Mouse (Mus musculus) MEL (cell line): ENCODE measurements around the gene Klf13. TPM values are rescaled to one million over a fixed set of nuclear protein-coding genes. Genes with fewer than 3 reads are reported as not detected.

Experiments
- DNase-seq: peaks from one replicate; pipeline ENCODE4 v3.0.0; 2011; ENCODE audit warnings: low read depth, low spot score
- H3K27ac ChIP-seq: 2 replicates; pipeline ENCODE4 v1.5.1; 2012; ENCODE audit warnings: low read depth, mild to moderate bottlenecking, control low read depth, low read length, moderate library complexity; ENCODE audit not compliant: control insufficient read depth
- H3K27me3 ChIP-seq, 2 experiments: fragments of 150-350 bp in 1 of 2; sonication (generic) in 1 of 2; 2 replicates each; pipeline ENCODE4 v1.6.1; 2012; ENCODE audit warnings: low read length in 2 of 2, mild to moderate bottlenecking in 2 of 2, improper control_type of control experiment in 1 of 2, moderate library complexity in 1 of 2; ENCODE audit not compliant: insufficient read depth in 2 of 2, control insufficient read depth in 1 of 2
- H3K36me3 ChIP-seq, 2 experiments: 2 replicates each; pipeline ENCODE4 v1.6.1; 2012 to 2014; ENCODE audit warnings: low read length in 2 of 2, improper control_type of control experiment in 1 of 2, inconsistent platforms in 1 of 2, mild to moderate bottlenecking in 1 of 2; ENCODE audit not compliant: insufficient read depth in 2 of 2, control insufficient read depth in 1 of 2
- H3K4me1 ChIP-seq, 2 experiments: fragments of 150-350 bp in 1 of 2; sonication (generic) in 1 of 2; 2 replicates each; pipeline ENCODE4 v1.6.1; 2012; ENCODE audit warnings: low read length in 2 of 2, improper control_type of control experiment in 1 of 2, mild to moderate bottlenecking in 1 of 2; ENCODE audit not compliant: insufficient read depth in 2 of 2, control insufficient read depth in 1 of 2
- H3K4me3 ChIP-seq, 2 experiments: fragments of 150-350 bp in 1 of 2; sonication (generic) in 1 of 2; 2 replicates each; pipeline ENCODE4 v1.5.1; 2012; ENCODE audit warnings: low read depth in 2 of 2, low read length in 2 of 2, mild to moderate bottlenecking in 2 of 2, moderate library complexity in 2 of 2, control low read depth in 1 of 2, improper control_type of control experiment in 1 of 2; ENCODE audit not compliant: control insufficient read depth in 1 of 2, insufficient read depth in 1 of 2
- H3K79me2 ChIP-seq: 2 replicates; pipeline ENCODE4 v1.6.1; 2012; ENCODE audit warnings: mild to moderate bottlenecking, low read length, moderate library complexity; ENCODE audit not compliant: control insufficient read depth, poor library complexity, insufficient read depth
- H3K9ac ChIP-seq: 2 replicates; pipeline ENCODE4 v1.6.1; 2012; ENCODE audit warnings: low read depth, mild to moderate bottlenecking, control low read depth, low read length, moderate library complexity; ENCODE audit not compliant: control insufficient read depth, poor library complexity, severe bottlenecking
- H3K9me3 ChIP-seq: fragments of 150-350 bp; sonication (generic); replicated peaks from 2 replicates; pipeline ENCODE4 v1.6.1; 2012; ENCODE audit warnings: mild to moderate bottlenecking, low read length, improper control_type of control experiment, moderate library complexity; ENCODE audit not compliant: insufficient read depth
- BHLHE40 ChIP-seq: IDR thresholded peaks from 2 replicates; pipeline ENCODE4 v1.6.1; 2012; ENCODE audit warnings: low read depth, mild to moderate bottlenecking, inconsistent platforms, low read length, improper control_type of control experiment, borderline replicate concordance
- CHD1 ChIP-seq: IDR thresholded peaks from 2 replicates; pipeline ENCODE4 v1.6.1; 2012; ENCODE audit warnings: low read depth, mild to moderate bottlenecking, inconsistent platforms, low read length, improper control_type of control experiment
- CHD2 ChIP-seq: IDR thresholded peaks from 2 replicates; pipeline ENCODE4 v1.6.1; 2011; ENCODE audit warnings: low read length, improper control_type of control experiment
- ELF1 ChIP-seq: IDR thresholded peaks from 2 replicates; pipeline ENCODE4 v1.6.1; 2014; ENCODE audit warnings: low read depth, mild to moderate bottlenecking, inconsistent platforms, low read length, improper control_type of control experiment, moderate library complexity
- EP300 ChIP-seq, 2 experiments: IDR thresholded peaks; 2 replicates each; pipeline ENCODE4 v1.6.1; 2011; ENCODE audit warnings: improper control_type of control experiment in 2 of 2, low read length in 2 of 2, low read depth in 1 of 2, mild to moderate bottlenecking in 1 of 2
- ETS1 ChIP-seq: IDR thresholded peaks from 2 replicates; pipeline ENCODE4 v1.6.1; 2012; ENCODE audit warnings: low read depth, mild to moderate bottlenecking, inconsistent platforms, low read length, improper control_type of control experiment, moderate library complexity
- GABPA ChIP-seq: IDR thresholded peaks from 2 replicates; pipeline ENCODE4 v1.6.1; 2012; ENCODE audit warnings: low read depth, mild to moderate bottlenecking, inconsistent platforms, low read length, improper control_type of control experiment, moderate library complexity
- GATA1 ChIP-seq: IDR thresholded peaks from 2 replicates; pipeline ENCODE4 v1.6.1; 2011; ENCODE audit warnings: low read depth, low read length, improper control_type of control experiment
- HCFC1 ChIP-seq: IDR thresholded peaks from 2 replicates; pipeline ENCODE4 v1.6.1; 2012; ENCODE audit warnings: low read depth, mild to moderate bottlenecking, inconsistent platforms, low read length, improper control_type of control experiment, moderate library complexity
- JUND ChIP-seq: IDR thresholded peaks from 2 replicates; pipeline ENCODE4 v1.6.1; 2011; ENCODE audit warnings: low read depth, mild to moderate bottlenecking, improper control_type of control experiment, low read length
- KAT2A ChIP-seq: conservative IDR thresholded peaks from 2 replicates; pipeline ENCODE4 v1.6.1; 2012; ENCODE audit warnings: low read depth, low read length, improper control_type of control experiment, inconsistent platforms
- MAFK ChIP-seq: IDR thresholded peaks from 2 replicates; pipeline ENCODE4 v1.6.1; 2011; ENCODE audit warnings: low read depth, mild to moderate bottlenecking, low read length, improper control_type of control experiment, borderline replicate concordance
- MAX ChIP-seq: IDR thresholded peaks from 2 replicates; pipeline ENCODE4 v1.6.1; 2011; ENCODE audit warnings: low read length, improper control_type of control experiment
- MAZ ChIP-seq: IDR thresholded peaks from 2 replicates; pipeline ENCODE4 v1.6.1; 2012; ENCODE audit warnings: low read depth, mild to moderate bottlenecking, inconsistent platforms, low read length, improper control_type of control experiment
- MEF2A ChIP-seq: IDR thresholded peaks from 2 replicates; pipeline ENCODE4 v1.6.1; 2014; ENCODE audit warnings: low read depth, mild to moderate bottlenecking, inconsistent platforms, low read length, improper control_type of control experiment; ENCODE audit not compliant: poor library complexity, insufficient replicate concordance, severe bottlenecking; ENCODE audit errors: extremely low read depth
- MXI1 ChIP-seq: IDR thresholded peaks from 2 replicates; pipeline ENCODE4 v1.6.1; 2011; ENCODE audit warnings: mild to moderate bottlenecking, low read depth, low read length, improper control_type of control experiment
- MYB ChIP-seq: IDR thresholded peaks from 2 replicates; pipeline ENCODE4 v1.6.1; 2011; ENCODE audit warnings: mild to moderate bottlenecking, low read depth, low read length, improper control_type of control experiment
- MYC ChIP-seq: IDR thresholded peaks from 2 replicates; pipeline ENCODE4 v1.6.1; 2011; ENCODE audit warnings: low read depth, mild to moderate bottlenecking, low read length, improper control_type of control experiment, moderate library complexity
- NELFE ChIP-seq: IDR thresholded peaks from 2 replicates; pipeline ENCODE4 v1.6.1; 2011; ENCODE audit warnings: low read depth, low read length, improper control_type of control experiment
- NRF1 ChIP-seq: IDR thresholded peaks from 2 replicates; pipeline ENCODE4 v1.6.1; 2014; ENCODE audit warnings: low read depth, mild to moderate bottlenecking, inconsistent platforms, low read length, improper control_type of control experiment, moderate library complexity; ENCODE audit not compliant: poor library complexity, insufficient read depth, severe bottlenecking
- POLR2A ChIP-seq, 2 experiments: IDR thresholded peaks; 2 replicates each; pipeline ENCODE4 v1.6.1; 2011 to 2012; ENCODE audit warnings: low read length in 2 of 2, mild to moderate bottlenecking in 2 of 2, control low read depth in 1 of 2, improper control_type of control experiment in 1 of 2, low read depth in 1 of 2, moderate library complexity in 1 of 2; ENCODE audit not compliant: control insufficient read depth in 1 of 2, insufficient read depth in 1 of 2, poor library complexity in 1 of 2
- POLR2AphosphoS2 ChIP-seq: IDR thresholded peaks from 2 replicates; pipeline ENCODE4 v1.6.1; 2011; ENCODE audit warnings: low read length, improper control_type of control experiment
- POLR2AphosphoS5 ChIP-seq: IDR thresholded peaks from 2 replicates; pipeline ENCODE4 v1.6.1; 2012; ENCODE audit warnings: low read depth, borderline replicate concordance, mild to moderate bottlenecking, inconsistent platforms, low read length, moderate library complexity, mixed read lengths
- RAD21 ChIP-seq: IDR thresholded peaks from 2 replicates; pipeline ENCODE4 v1.6.1; 2011; ENCODE audit warnings: mild to moderate bottlenecking, low read depth, low read length, improper control_type of control experiment
- RCOR1 ChIP-seq: IDR thresholded peaks from 2 replicates; pipeline ENCODE4 v1.6.1; 2012; ENCODE audit warnings: low read depth, mild to moderate bottlenecking, inconsistent platforms, low read length, improper control_type of control experiment
- SIN3A ChIP-seq: IDR thresholded peaks from 2 replicates; pipeline ENCODE4 v1.6.1; 2012; ENCODE audit warnings: low read length, improper control_type of control experiment, inconsistent platforms
- SMC3 ChIP-seq: IDR thresholded peaks from 2 replicates; pipeline ENCODE4 v1.6.1; 2011; ENCODE audit warnings: low read depth, low read length, improper control_type of control experiment
- TAL1 ChIP-seq: IDR thresholded peaks from 2 replicates; pipeline ENCODE4 v1.6.1; 2012; ENCODE audit warnings: mild to moderate bottlenecking, inconsistent platforms, low read length, moderate library complexity, mixed read lengths
- TBP ChIP-seq: IDR thresholded peaks from 2 replicates; pipeline ENCODE4 v1.8.0; 2011; ENCODE audit warnings: low read depth, low read length, improper control_type of control experiment
- TCF12 ChIP-seq: IDR thresholded peaks from 2 replicates; pipeline ENCODE4 v1.6.1; 2014; ENCODE audit warnings: low read depth, mild to moderate bottlenecking, inconsistent platforms, low read length, improper control_type of control experiment, moderate library complexity
- UBTF ChIP-seq: IDR thresholded peaks from 2 replicates; pipeline ENCODE4 v1.6.1; 2012; ENCODE audit warnings: low read depth, mild to moderate bottlenecking, inconsistent platforms, low read length, improper control_type of control experiment, moderate library complexity, borderline replicate concordance; ENCODE audit not compliant: insufficient read depth
- USF1 ChIP-seq: IDR thresholded peaks from 2 replicates; pipeline ENCODE4 v1.6.1; 2014; ENCODE audit warnings: low read depth, mild to moderate bottlenecking, inconsistent platforms, low read length, improper control_type of control experiment, moderate library complexity
- USF2 ChIP-seq, 2 experiments: IDR thresholded peaks; 2 replicates each; pipeline ENCODE4 v1.6.1; 2011 to 2012; ENCODE audit warnings: improper control_type of control experiment in 2 of 2, low read length in 2 of 2, borderline replicate concordance in 1 of 2, inconsistent platforms in 1 of 2, low read depth in 1 of 2, mild to moderate bottlenecking in 1 of 2; ENCODE audit not compliant: insufficient read depth in 1 of 2
- ZC3H11A ChIP-seq: IDR thresholded peaks from 2 replicates; pipeline ENCODE4 v1.6.1; 2012; ENCODE audit warnings: low read depth, mild to moderate bottlenecking, inconsistent platforms, low read length, improper control_type of control experiment
- ZKSCAN1 ChIP-seq: IDR thresholded peaks from 2 replicates; pipeline ENCODE4 v1.6.1; 2012; ENCODE audit warnings: low read depth, mild to moderate bottlenecking, inconsistent platforms, low read length, improper control_type of control experiment, moderate library complexity
- ZNF384 ChIP-seq: IDR thresholded peaks from 2 replicates; pipeline ENCODE4 v1.6.1; 2012; ENCODE audit warnings: low read depth, mild to moderate bottlenecking, inconsistent platforms, low read length, improper control_type of control experiment
- polyA plus RNA-seq, 2 experiments: library from polyadenylated mRNA; stranded (reverse) in 1 of 2; unstranded in 1 of 2; fragments of >175 nt in 1 of 2; fragments of >200 nt in 1 of 2; gene quantifications; 2 replicates each; pipeline versions ENCODE4 v1.2.1 to v1.2.4; 2012; ENCODE audit warnings: low replicate concordance in 2 of 2, low read depth in 1 of 2; ENCODE audit not compliant: insufficient read length in 2 of 2, insufficient read depth in 1 of 2, missing spikeins in 1 of 2
- total RNA-seq: library from RNA; depleted of rRNA; stranded (reverse); fragments of 300-350 nt; gene quantifications from 2 replicates; pipeline ENCODE4 v1.2.3, GENCODE M21; 2012

Gene Klf13
- total and polyA plus RNA-seq, 3 experiments, result 21.6 to 118 (median 26.9) TPM

- Histone ChIP-seq H3K36me3 (peaks cover 0 to 34% of the 10 kb centered on the region in 2 experiments; a peak in 2 of 4 replicates), H3K9ac (peak overlapping the region; percentile 85), H3K4me1 (peaks cover 32 to 36% of the 10 kb centered on the region in 2 experiments), H3K9me3 (no peaks in the 10 kb centered on the region), H3K27ac (peak overlapping the region; percentile 87), H3K27me3 (no peaks in the 10 kb centered on the region), H3K4me3 (peak overlapping the region; percentile 77 to 96), H3K79me2 (peaks cover 52% of the 10 kb centered on the region)
- no peak for DNase-seq
- TF ChIP-seq USF1 (no peak), ZNF384 (no peak), TAL1 (no peak), MAX (peak; percentile 55; the same call in 1 of the 2 replicates), MAZ (0 out of 2 replicates have a peak, but pooled peaks have one; percentile 43), KAT2A (no peak), GABPA (no peak), BHLHE40 (no peak), GATA1 (no peak), TBP (no peak), HCFC1 (no peak), MYC (no peak), MXI1 (no peak), NRF1 (no peak), ELF1 (no peak), MEF2A (no peak), ZKSCAN1 (no peak), ZC3H11A (no peak), SIN3A (no peak), NELFE (peak; percentile 42), USF2 (IDR thresholded peaks at IDR 0.05; ENCODE audit: borderline replicate concordance in 1 of 2, insufficient read depth in 1 of 2, low read depth in 1 of 2, low read length in 2 of 2) (no peak), POLR2A (IDR thresholded peaks at IDR 0.05; ENCODE audit: control insufficient read depth in 1 of 2, insufficient read depth in 1 of 2, low read depth in 1 of 2, low read length in 2 of 2, poor library complexity in 1 of 2) (peak; percentile 44 to 55; a peak in 3 of 4 replicates), POLR2AphosphoS2 (0 out of 2 replicates have a peak, but pooled peaks have one; percentile 14), CHD2 (no peak), TCF12 (0 out of 2 replicates have a peak, but pooled peaks have one; percentile 8), UBTF (no peak), CHD1 (no peak), RCOR1 (no peak), MYB (no peak), ETS1 (no peak), SMC3 (no peak), POLR2AphosphoS5 (no peak), JUND (no peak), MAFK (no peak), RAD21 (no peak), EP300 (IDR thresholded peaks at IDR 0.05; ENCODE audit: low read depth in 1 of 2, low read length in 2 of 2) (no peak)
Measured at GRCm38 (mm10) chr7:63938066-63938913, 425 bp downstream of the Klf13 start.
